Mouse (Mus musculus): ENCODE measurements around the gene Wfdc9. TPM values are rescaled to one million over a fixed set of nuclear protein-coding genes. Genes with fewer than 3 reads are reported as not detected.
"Not testable (repeated sequence)": the region's sequence is repeated elsewhere in the genome, so short reads cannot be mapped to it uniquely, and the experiment has no call there.

The Wfdc9 gene
- polyA plus RNA-seq, 1 experiment from 2014 or later, result not detected

DNA sequence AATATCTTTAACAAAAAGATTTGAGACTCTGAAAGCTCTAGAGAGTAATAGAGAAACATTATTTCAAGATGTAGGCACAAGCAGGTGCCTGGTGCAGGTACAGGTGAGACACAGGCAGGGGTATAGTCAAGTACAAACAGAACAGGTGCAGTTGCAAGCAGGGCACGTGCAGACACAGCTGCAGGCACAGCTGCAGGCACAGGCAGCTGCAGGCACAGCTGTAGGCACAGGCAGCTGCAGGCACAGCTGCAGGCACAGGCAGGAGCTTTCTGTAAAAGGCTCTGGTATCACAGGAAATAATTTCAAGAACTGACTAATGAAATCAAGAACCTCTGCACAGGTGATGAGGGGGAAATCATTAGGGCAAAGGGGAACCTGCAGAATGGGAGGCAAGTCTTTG is 14.6 kb upstream of the Wfdc9 start:
- DNase-seq (ENCODE audit: low spot score), result no peak
- H3K36me3 ChIP-seq, result no peaks in the 10 kb centered on the region
- no peak overlapping the region for H3K27ac ChIP-seq
- no peak overlapping the region for H3K4me3 ChIP-seq
- 34% methylated on average over 1 of the region's 1 CpGs for WGBS
- H3K4me1 ChIP-seq (replicated peaks), result no peaks in the 10 kb centered on the region
- peaks cover 8% of the 10 kb centered on the region; the same call in 1 of the 2 replicates for H3K9me3 ChIP-seq
- H3K27me3 ChIP-seq (ENCODE audit: insufficient read depth, poor library complexity, severe bottlenecking), result no peaks in the 10 kb centered on the region

DNA sequence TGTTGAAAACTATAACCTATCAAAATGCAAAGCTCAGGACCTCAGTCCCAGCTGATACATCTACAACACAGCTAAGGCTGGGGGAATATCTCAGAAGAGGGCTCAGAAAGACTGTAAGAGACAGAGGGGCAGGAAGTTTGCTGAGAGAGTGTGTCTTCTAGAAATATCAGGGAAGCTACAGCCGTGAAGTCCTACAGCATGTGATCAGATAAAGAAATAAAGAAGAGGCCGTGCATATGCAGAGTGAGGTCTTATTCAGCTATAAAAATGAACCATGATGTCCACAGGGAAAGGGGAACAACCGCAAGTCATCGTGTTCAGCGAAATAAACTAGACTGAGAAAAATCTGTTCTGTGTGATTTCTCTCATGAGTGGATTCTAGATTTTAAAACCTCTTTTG is 13.9 kb upstream of the Wfdc9 start:
- Histone ChIP-seq H3K27me3 (ENCODE audit: insufficient read depth, poor library complexity, severe bottlenecking) (no peaks in the 10 kb centered on the region), H3K27ac (no peak overlapping the region), H3K4me3 (no peak overlapping the region), H3K4me1 (replicated peaks) (no peaks in the 10 kb centered on the region), H3K36me3 (no peaks in the 10 kb centered on the region), H3K9me3 (peaks cover 8% of the 10 kb centered on the region; the same call in 1 of the 2 replicates)
- no peak for DNase-seq (ENCODE audit: low spot score)
- WGBS, result 86% methylated on average over 5 of the region's 5 CpGs

DNA sequence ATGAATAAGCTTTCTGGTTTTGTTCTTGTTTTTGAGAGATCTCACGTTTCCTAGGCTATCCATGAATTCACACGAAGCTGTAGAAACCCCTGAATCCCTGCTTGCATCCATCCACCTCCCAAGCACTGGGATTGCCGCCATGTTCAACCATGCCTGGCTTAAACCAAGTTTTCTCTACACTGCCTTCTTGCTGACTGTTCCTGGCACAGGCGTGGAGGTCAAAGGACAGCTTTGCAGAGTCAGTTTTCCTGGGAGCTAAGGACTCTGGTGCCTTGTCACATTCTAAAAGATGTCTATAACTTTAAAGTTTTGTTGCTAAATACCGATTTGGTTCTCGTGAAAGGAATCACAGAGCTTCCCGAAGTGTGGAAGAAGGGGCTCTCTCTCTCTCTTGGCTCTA is 8.5 kb upstream of the Wfdc9 start:
- Histone ChIP-seq H3K36me3 (no peaks in the 10 kb centered on the region), H3K4me1 (replicated peaks) (no peaks in the 10 kb centered on the region), H3K27ac (no peak overlapping the region), H3K9me3 (peaks cover 6% of the 10 kb centered on the region; the same call in 1 of the 2 replicates), H3K4me3 (no peak overlapping the region), H3K27me3 (ENCODE audit: insufficient read depth, poor library complexity, severe bottlenecking) (no peaks in the 10 kb centered on the region)
- no peak for DNase-seq (ENCODE audit: low spot score)
- WGBS, result 89% methylated on average over 7 of the region's 7 CpGs

DNA sequence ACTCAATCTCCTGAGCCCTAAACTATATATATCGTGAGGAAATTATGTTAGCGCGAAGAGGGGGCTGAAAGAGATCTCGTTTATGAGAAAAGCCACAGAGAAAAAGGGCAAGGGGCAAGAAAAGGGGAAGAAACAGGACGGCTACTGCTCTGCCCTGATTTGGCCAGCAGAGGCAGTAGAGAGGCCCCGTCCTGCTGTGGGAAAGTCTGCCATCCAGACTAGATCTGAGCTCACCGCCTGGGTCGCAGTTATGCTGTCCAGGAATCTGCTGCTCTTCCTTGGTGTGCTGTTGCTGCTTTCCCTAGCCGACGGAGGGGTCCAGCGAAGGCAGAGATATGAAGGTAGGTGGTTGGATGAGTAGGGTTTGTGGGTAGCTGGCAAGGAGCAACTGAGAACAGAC is 525 bp downstream of the Wfdc9 start, which contains the start of gene Wfdc10:
TSS of gene Wfdc10 (plus strand) at position 189 of the 400 bp plus-strand sequence.
- no peaks in the 10 kb centered on the region for H3K36me3 ChIP-seq
- DNase-seq (ENCODE audit: low spot score), result peak; percentile 63
- no peaks in the 10 kb centered on the region for H3K4me1 ChIP-seq (replicated peaks)
- H3K27ac ChIP-seq, result no peak within 1 kb of the TSS
- H3K4me3 ChIP-seq, result no peak within 1 kb of the TSS
- H3K27me3 ChIP-seq (ENCODE audit: insufficient read depth, poor library complexity, severe bottlenecking), result 0 out of 2 replicates have a peak, but pooled peaks cover 3% of the 10 kb centered on the region
- WGBS, result 19% methylated on average over 11 of the region's 11 CpGs
- H3K9me3 ChIP-seq, result no peaks in the 10 kb centered on the region

DNA sequence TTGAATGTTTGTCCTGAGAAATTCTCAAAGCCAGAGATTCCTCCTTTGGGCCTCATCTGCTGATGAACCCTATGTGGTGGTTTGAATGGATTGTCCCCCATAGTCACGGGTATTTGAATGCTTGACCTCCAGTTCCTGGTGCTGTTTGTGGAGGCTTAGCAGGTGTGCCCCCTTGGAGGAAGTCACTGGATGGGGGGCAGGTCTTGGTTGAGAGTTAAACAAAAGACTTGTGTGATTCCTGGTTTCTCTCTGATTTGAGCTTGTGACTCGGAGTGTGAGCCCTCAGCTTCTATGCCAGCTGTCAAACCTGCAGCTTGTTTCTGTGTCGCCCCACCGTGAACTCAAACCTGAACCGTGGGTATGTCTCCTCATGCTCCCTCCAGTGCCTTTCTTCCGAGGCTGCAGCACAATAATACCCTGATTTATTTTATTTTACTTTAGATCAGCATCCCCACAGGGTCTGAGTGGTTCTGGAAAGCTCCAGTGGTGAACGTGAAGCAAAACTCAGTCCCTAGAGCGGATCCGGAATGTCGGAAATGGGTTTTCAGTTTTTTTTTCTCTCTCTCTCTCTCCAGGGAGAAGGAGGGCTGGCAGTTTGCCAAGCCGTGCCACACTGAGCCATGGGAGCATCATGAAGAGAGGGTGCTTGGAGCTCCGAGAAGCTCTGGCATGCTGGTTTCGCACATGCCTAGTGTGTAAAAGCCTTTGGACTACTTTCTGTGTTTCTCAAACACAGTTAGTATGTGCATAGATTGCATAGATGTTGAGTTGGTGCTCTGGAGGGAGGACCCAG is 14.3 kb downstream of the Wfdc9 start:
- H3K27ac ChIP-seq, result no peak overlapping the region
- 87% methylated on average over 13 of the region's 13 CpGs for WGBS
- no peak for DNase-seq (ENCODE audit: low spot score)
- no peaks in the 10 kb centered on the region for H3K9me3 ChIP-seq
- no peaks in the 10 kb centered on the region for H3K27me3 ChIP-seq (ENCODE audit: insufficient read depth, poor library complexity, severe bottlenecking)
- H3K4me1 ChIP-seq (replicated peaks), result no peaks in the 10 kb centered on the region
- no peaks in the 10 kb centered on the region for H3K36me3 ChIP-seq
- no peak overlapping the region for H3K4me3 ChIP-seq

DNA sequence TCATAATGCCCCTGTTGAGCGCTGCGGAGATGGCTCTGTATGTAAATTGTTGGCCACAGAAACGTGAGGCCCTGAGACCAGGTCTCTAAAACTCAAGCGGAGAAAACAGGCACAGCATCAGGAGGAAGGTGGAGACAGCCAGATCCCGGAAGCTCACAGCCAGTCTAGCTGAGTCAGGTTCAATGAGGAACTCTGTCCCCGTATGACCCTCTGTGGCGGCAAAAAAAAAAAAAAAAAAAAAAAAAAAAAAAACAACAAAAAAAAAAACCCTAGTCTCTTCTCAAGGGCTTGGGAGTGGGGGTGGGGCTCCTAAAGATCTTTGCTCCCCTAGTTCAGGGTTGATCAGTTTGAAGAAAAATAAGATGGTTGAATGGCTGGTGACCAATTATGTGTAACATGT is 15.3 kb downstream of the Wfdc9 start:
- Histone ChIP-seq H3K4me3 (no peak overlapping the region), H3K36me3 (no peaks in the 10 kb centered on the region), H3K4me1 (replicated peaks) (no peaks in the 10 kb centered on the region), H3K27me3 (ENCODE audit: insufficient read depth, poor library complexity, severe bottlenecking) (no peaks in the 10 kb centered on the region), H3K9me3 (no peaks in the 10 kb centered on the region), H3K27ac (no peak overlapping the region)
- WGBS, result 73% methylated on average over 7 of the region's 7 CpGs
- no peak for DNase-seq (ENCODE audit: low spot score)

DNA sequence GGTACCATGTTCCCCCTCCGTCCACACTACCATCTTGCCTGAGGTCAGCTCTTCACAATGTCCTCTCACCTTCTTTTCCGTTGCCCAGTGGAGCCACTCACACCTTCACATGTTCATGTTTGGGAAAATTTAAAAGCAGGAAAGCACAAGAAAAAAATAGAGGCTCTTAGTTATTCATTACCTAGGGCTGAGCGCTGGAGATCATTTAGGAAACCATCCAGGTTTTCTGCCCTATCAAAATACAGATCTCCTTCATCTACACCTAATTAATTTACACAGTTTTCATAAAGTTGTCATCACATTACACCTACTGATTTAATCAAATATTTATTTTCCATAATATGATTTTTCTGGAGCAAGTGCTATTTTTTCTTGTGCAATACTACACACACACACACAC is 17.7 kb downstream of the Wfdc9 start, which contains the start of gene Wfdc16:
TSS of gene Wfdc16 (minus strand) at position 101 of the 400 bp plus-strand sequence.
- Histone ChIP-seq H3K4me3 (no peak within 1 kb of the TSS), H3K27ac (no peak within 1 kb of the TSS), H3K27me3 (ENCODE audit: insufficient read depth, poor library complexity, severe bottlenecking) (no peaks in the 10 kb centered on the region), H3K36me3 (no peaks in the 10 kb centered on the region), H3K9me3 (no peaks in the 10 kb centered on the region), H3K4me1 (replicated peaks) (no peaks in the 10 kb centered on the region)
- 86% methylated on average over 3 of the region's 3 CpGs for WGBS
- no peak for DNase-seq (ENCODE audit: low spot score)

DNA sequence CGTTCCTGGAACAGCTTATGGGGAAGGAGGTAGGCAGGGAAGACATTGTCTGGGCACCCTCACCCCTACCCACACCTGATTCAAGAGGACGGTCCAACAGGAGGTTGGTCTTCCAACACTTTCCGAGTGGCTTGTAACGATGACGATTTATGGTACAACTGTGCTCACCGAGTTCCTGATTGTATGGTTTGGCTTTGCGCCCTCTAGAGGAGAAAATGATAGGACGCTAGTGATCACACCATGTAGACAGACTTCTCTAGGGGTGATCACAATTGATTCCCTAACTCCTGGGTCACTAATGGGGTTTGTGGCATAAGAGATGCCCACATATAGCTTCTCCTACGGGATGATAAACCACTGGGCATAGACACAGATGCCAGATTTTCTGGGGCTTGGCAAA is 21.1 kb downstream of the Wfdc9 start:
- DNase-seq (ENCODE audit: low spot score), result no peak
- H3K9me3 ChIP-seq, result no peaks in the 10 kb centered on the region
- no peaks in the 10 kb centered on the region for H3K27me3 ChIP-seq (ENCODE audit: insufficient read depth, poor library complexity, severe bottlenecking)
- no peaks in the 10 kb centered on the region for H3K36me3 ChIP-seq
- H3K4me1 ChIP-seq (replicated peaks), result no peaks in the 10 kb centered on the region
- 80% methylated on average over 9 of the region's 9 CpGs for WGBS
- no peak overlapping the region for H3K27ac ChIP-seq
- H3K4me3 ChIP-seq, result no peak overlapping the region

DNA sequence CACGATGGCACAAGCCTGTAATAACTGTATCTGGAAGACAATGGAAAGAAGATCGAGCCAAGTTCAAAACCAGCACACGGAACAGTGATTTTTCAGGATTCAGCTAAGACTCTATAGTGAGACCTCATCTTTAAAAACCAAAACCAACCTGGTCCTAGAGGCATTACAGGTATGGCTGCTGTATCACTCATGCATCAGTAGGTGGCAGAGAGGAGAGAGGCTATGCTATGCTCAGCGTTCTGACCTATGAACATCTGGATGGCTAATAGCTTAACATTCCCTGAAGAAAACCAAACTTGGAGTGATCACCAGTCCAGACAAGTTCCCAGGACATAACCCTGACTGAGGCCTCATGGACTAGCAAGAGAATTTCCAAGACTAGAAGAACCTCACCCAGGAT is 34.6 kb downstream of the Wfdc9 start:
- no peaks in the 10 kb centered on the region for H3K4me1 ChIP-seq (replicated peaks)
- no peaks in the 10 kb centered on the region for H3K9me3 ChIP-seq
- no peak overlapping the region for H3K4me3 ChIP-seq
- 85% methylated on average over 4 of the region's 4 CpGs for WGBS
- H3K36me3 ChIP-seq, result no peaks in the 10 kb centered on the region
- H3K27me3 ChIP-seq (ENCODE audit: insufficient read depth, poor library complexity, severe bottlenecking), result no peaks in the 10 kb centered on the region
- no peak overlapping the region for H3K27ac ChIP-seq
- DNase-seq (ENCODE audit: low spot score), result no peak

DNA sequence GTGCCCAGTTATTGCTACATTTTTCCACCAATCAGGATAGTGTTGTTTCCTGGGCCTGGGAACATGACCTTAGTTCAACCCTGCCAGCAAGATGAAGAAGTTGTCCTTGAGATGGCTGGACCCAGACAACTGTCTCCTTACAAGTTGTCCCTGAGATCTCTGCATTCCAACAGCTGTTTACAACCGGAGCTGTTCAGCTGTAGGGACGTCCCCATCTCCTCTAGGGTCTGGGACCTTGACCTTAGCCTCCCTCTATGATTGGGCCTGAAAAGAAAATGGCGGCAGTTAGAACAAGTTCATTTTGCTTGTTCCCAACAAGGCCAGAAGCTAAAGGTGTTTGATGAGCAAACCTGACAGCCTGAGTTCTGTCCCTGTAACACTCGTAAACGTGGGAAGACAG is 37.3 kb downstream of the Wfdc9 start:
- DNase-seq (ENCODE audit: low spot score), result no peak
- Histone ChIP-seq H3K36me3 (no peaks in the 10 kb centered on the region), H3K27me3 (ENCODE audit: insufficient read depth, poor library complexity, severe bottlenecking) (no peaks in the 10 kb centered on the region), H3K27ac (no peak overlapping the region), H3K4me3 (no peak overlapping the region), H3K4me1 (replicated peaks) (no peaks in the 10 kb centered on the region), H3K9me3 (no peaks in the 10 kb centered on the region)
- 81% methylated on average over 5 of the region's 5 CpGs for WGBS

DNA sequence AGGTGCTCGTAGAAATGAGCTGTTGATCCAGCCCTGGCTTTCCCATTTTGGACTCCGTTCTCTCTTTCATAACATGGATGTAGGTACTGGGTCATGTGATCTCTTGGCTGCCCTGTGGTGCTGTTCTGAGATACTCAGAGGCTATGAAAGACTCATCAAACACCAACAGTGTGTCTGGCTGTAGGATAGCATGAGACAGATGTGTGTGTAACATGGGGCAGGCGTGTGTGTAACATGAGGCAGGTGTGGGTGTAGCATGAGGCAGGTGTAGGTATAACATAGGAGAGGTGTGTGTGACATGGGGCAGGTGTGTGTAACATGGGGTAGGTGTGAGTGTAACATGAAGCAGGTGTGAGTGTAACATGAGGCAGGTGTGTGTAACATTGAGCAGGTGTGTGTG is 41.0 kb downstream of the Wfdc9 start:
- H3K27ac ChIP-seq, result no peak overlapping the region
- no peak for DNase-seq (ENCODE audit: low spot score)
- H3K36me3 ChIP-seq, result no peaks in the 10 kb centered on the region
- no peaks in the 10 kb centered on the region for H3K27me3 ChIP-seq (ENCODE audit: insufficient read depth, poor library complexity, severe bottlenecking)
- no peak overlapping the region for H3K4me3 ChIP-seq
- 91% methylated on average over 3 of the region's 3 CpGs for WGBS
- H3K9me3 ChIP-seq, result no peaks in the 10 kb centered on the region
- no peaks in the 10 kb centered on the region for H3K4me1 ChIP-seq (replicated peaks)

DNA sequence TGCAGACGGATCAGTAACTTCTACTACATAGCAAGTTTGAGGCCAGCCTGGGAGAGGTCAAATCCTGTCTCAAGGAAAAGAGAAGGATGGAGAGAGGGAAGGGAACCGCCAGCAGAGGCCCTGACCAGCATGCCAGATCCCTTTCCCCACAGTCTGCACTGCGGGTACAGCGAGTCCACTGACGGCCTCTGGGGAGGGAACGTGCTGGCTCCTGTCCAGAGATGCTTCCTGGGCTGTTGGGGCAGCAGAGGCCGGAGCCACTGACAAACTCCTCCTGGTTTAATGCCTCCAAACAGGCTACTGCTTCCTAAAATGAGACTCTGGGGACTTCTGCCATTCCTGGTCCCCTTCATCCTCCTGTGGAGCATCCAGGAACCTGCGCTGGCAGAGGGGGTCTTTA is 42.9 kb downstream of the Wfdc9 start, which contains the start of the genes Wfdc6b and Wfdc8:
TSS of gene Wfdc6b (plus strand) at position 52 of the 400 bp plus-strand sequence.
TSS of gene Wfdc8 (minus strand) at position 156 of the 400 bp plus-strand sequence.
- H3K4me3 ChIP-seq; H3K4me1 ChIP-seq (replicated peaks); DNase-seq (ENCODE audit: low spot score); H3K9me3 ChIP-seq; H3K27me3 ChIP-seq (ENCODE audit: insufficient read depth, poor library complexity, severe bottlenecking); H3K27ac ChIP-seq; H3K36me3 ChIP-seq: not testable (repeated sequence)
- 75% methylated on average over 8 of the region's 8 CpGs for WGBS

DNA sequence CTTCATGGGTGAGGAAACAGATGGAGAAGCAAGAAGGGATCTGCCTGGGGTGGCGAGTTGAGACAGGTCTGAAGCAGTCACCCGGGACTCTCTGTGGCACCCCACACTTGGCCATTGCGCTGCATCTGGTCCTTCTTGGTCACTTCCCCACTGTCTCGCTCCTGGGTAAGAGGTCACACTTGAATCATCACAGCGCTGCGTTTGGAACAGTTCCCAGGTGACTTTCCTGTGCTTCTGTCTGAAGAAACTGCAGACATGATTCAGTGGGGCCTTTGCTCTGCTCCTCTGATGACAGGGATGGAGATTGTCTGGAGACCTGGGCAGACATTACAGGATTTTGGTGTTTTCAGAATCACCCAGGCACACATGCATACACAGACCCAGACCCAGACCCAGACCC is 47.6 kb downstream of the Wfdc9 start:
- H3K9me3 ChIP-seq, result no peaks in the 10 kb centered on the region
- DNase-seq (ENCODE audit: low spot score), result no peak
- no peaks in the 10 kb centered on the region for H3K4me1 ChIP-seq (replicated peaks)
- no peaks in the 10 kb centered on the region for H3K27me3 ChIP-seq (ENCODE audit: insufficient read depth, poor library complexity, severe bottlenecking)
- WGBS, result 84% methylated on average over 6 of the region's 6 CpGs
- H3K27ac ChIP-seq, result no peak overlapping the region
- H3K4me3 ChIP-seq, result no peak overlapping the region
- no peaks in the 10 kb centered on the region for H3K36me3 ChIP-seq
